Mouse (Mus musculus): ENCODE results near the gene Uqcrfs1. TPM values are rescaled to one million over a fixed set of nuclear protein-coding genes. Genes with fewer than 3 reads are reported as not detected.

Uqcrfs1 gene
- total RNA-seq, 2 experiments from 2014 or later = 130 to 135 TPM

GRCm38 (mm10) chr13:30501860-30502395, 43.2 kb downstream of the Uqcrfs1 start:
- intact Hi-C loops (cut with DNase I) = no loop called here
- no peak for DNase-seq

Other genes with a start within 250 kb of the Uqcrfs1 start
- gene Agtr1a, start 208.9 kb downstream of the Uqcrfs1 start, total RNA-seq (2021) = 1 to 10 TPM; 1.8 to 2.0 TPM
- 10 to 100 TPM; 22.8 to 24.8 TPM for gene Dusp22, start 114.6 kb upstream of the Uqcrfs1 start, total RNA-seq (2021)
- under 1 TPM in 1 of 2 experiments, not detected in 1; 0.16 TPM for gene Irf4, start 203.9 kb upstream of the Uqcrfs1 start, total RNA-seq (2021)